Mouse (Mus musculus): Measurements from ENCODE around the gene Tgfbr3l. TPM values are rescaled to one million over a fixed set of nuclear protein-coding genes. Genes with fewer than 3 reads are reported as not detected.

Gene Tgfbr3l
- 2.5 and 2.9 TPM in 2 replicates for polyA plus RNA-seq (2014; fragmentation: Nextera tagmentation; extraction: Ambion mirVana)

- Histone ChIP-seq H3K4me1 (ENCODE audit: control insufficient read depth, insufficient read depth, low read length) (peaks cover 9% of the 10 kb centered on the region), H3K9ac (ENCODE audit: low read depth, low read length) (peak within 1 kb of the TSS; percentile 43; the same call in 1 of the 2 replicates), H3K4me3 (ENCODE audit: low read depth, low read length) (no peak within 1 kb of the TSS), H3K4me2 (peak within 1 kb of the TSS; percentile 53), H3K36me3 (ENCODE audit: control insufficient read depth, insufficient read depth, low read length) (peaks cover 28% of the 10 kb centered on the region), H3K27me3 (ENCODE audit: control insufficient read depth, insufficient read depth, low read length) (peaks cover 3% of the 10 kb centered on the region; the same call in 1 of the 2 replicates), H3K9me3 (replicated peaks; ENCODE audit: control insufficient read depth, low read length) (no peaks in the 10 kb centered on the region), H3K27ac (ENCODE audit: low read depth, low read length) (no peak within 1 kb of the TSS; the same call in 1 of the 2 replicates)
- 83% methylated on average over 15 of the region's 15 CpGs for WGBS (ENCODE audit: insufficient replicate concordance)
- no peak for ATAC-seq (replicated peaks; ENCODE audit: insufficient number of reproducible peaks, low FRiP score, low TSS enrichment)
These were observed at the start of gene Tgfbr3l for GRCm38 (mm10) chr8:4247951-4248540. TSS of gene Tgfbr3l (plus strand) at chr8:4248214.

GRCm38 (mm10) chr8:4201321-4201720 is 46.7 kb upstream of the Tgfbr3l start:
- Histone ChIP-seq H3K4me1 (ENCODE audit: control insufficient read depth, insufficient read depth, low read length) (peaks cover 2% of the 10 kb centered on the region; the same call in 1 of the 2 replicates), H3K4me2 (no peak overlapping the region), H3K36me3 (ENCODE audit: control insufficient read depth, insufficient read depth, low read length) (no peaks in the 10 kb centered on the region), H3K27ac (ENCODE audit: low read depth, low read length) (no peak overlapping the region), H3K9ac (ENCODE audit: low read depth, low read length) (no peak overlapping the region), H3K9me3 (replicated peaks; ENCODE audit: control insufficient read depth, low read length) (no peaks in the 10 kb centered on the region), H3K27me3 (ENCODE audit: control insufficient read depth, insufficient read depth, low read length) (peaks cover 37% of the 10 kb centered on the region), H3K4me3 (ENCODE audit: low read depth, low read length) (no peak overlapping the region)
- 60% methylated on average over 2 of the region's 2 CpGs for WGBS (ENCODE audit: insufficient replicate concordance)
- ATAC-seq (replicated peaks; ENCODE audit: insufficient number of reproducible peaks, low FRiP score, low TSS enrichment), result no peak

- H3K9me3 ChIP-seq (replicated peaks; ENCODE audit: control insufficient read depth, low read length), result no peaks in the 10 kb centered on the region
- no peak overlapping the region for H3K27ac ChIP-seq (ENCODE audit: low read depth, low read length)
- H3K9ac ChIP-seq (ENCODE audit: low read depth, low read length), result peak overlapping the region; percentile 50
- peak overlapping the region; percentile 59 for H3K4me2 ChIP-seq
- WGBS (ENCODE audit: insufficient replicate concordance), result 11% methylated on average over 38 of the region's 38 CpGs
- H3K27me3 ChIP-seq (ENCODE audit: control insufficient read depth, insufficient read depth, low read length), result peaks cover 56% of the 10 kb centered on the region
- no peaks in the 10 kb centered on the region for H3K36me3 ChIP-seq (ENCODE audit: control insufficient read depth, insufficient read depth, low read length)
- ATAC-seq (replicated peaks; ENCODE audit: insufficient number of reproducible peaks, low FRiP score, low TSS enrichment), result no peak
- peaks cover 5% of the 10 kb centered on the region; the same call in 1 of the 2 replicates for H3K4me1 ChIP-seq (ENCODE audit: control insufficient read depth, insufficient read depth, low read length)
- H3K4me3 ChIP-seq (ENCODE audit: low read depth, low read length), result peak overlapping the region; percentile 27
These were observed 42.5 kb upstream of the Tgfbr3l start for GRCm38 (mm10) chr8:4205246-4206123.

- Histone ChIP-seq H3K4me1 (ENCODE audit: control insufficient read depth, insufficient read depth, low read length) (peaks cover 5% of the 10 kb centered on the region; the same call in 1 of the 2 replicates), H3K9me3 (replicated peaks; ENCODE audit: control insufficient read depth, low read length) (no peaks in the 10 kb centered on the region), H3K4me3 (ENCODE audit: low read depth, low read length) (peak overlapping the region; percentile 27), H3K27me3 (ENCODE audit: control insufficient read depth, insufficient read depth, low read length) (peaks cover 59% of the 10 kb centered on the region), H3K36me3 (ENCODE audit: control insufficient read depth, insufficient read depth, low read length) (no peaks in the 10 kb centered on the region), H3K4me2 (peak overlapping the region; percentile 59), H3K9ac (ENCODE audit: low read depth, low read length) (peak overlapping the region; percentile 50; the same call in 1 of the 2 replicates), H3K27ac (ENCODE audit: low read depth, low read length) (no peak overlapping the region)
- no peak; the same call in 1 of the 2 replicates for ATAC-seq (replicated peaks; ENCODE audit: insufficient number of reproducible peaks, low FRiP score, low TSS enrichment)
- WGBS (ENCODE audit: insufficient replicate concordance), result 7% methylated on average over 44 of the region's 44 CpGs
These were observed 41.6 kb upstream of the Tgfbr3l start for GRCm38 (mm10) chr8:4206182-4207015.

- no peak overlapping the region for H3K4me3 ChIP-seq (ENCODE audit: low read depth, low read length)
- peaks cover 59% of the 10 kb centered on the region for H3K27me3 ChIP-seq (ENCODE audit: control insufficient read depth, insufficient read depth, low read length)
- ATAC-seq (replicated peaks; ENCODE audit: insufficient number of reproducible peaks, low FRiP score, low TSS enrichment), result no peak
- no peak overlapping the region for H3K27ac ChIP-seq (ENCODE audit: low read depth, low read length)
- H3K4me2 ChIP-seq, result no peak overlapping the region
- no peak overlapping the region for H3K9ac ChIP-seq (ENCODE audit: low read depth, low read length)
- peaks cover 5% of the 10 kb centered on the region; the same call in 1 of the 2 replicates for H3K4me1 ChIP-seq (ENCODE audit: control insufficient read depth, insufficient read depth, low read length)
- H3K36me3 ChIP-seq (ENCODE audit: control insufficient read depth, insufficient read depth, low read length), result no peaks in the 10 kb centered on the region
- 48% methylated on average over 2 of the region's 2 CpGs for whole genome bisulfite sequencing (ENCODE audit: insufficient replicate concordance)
- no peaks in the 10 kb centered on the region for H3K9me3 ChIP-seq (replicated peaks; ENCODE audit: control insufficient read depth, low read length)
These were observed 41.0 kb upstream of the Tgfbr3l start for GRCm38 (mm10) chr8:4207016-4207350.

- Histone ChIP-seq H3K36me3 (ENCODE audit: control insufficient read depth, insufficient read depth, low read length) (no peaks in the 10 kb centered on the region), H3K4me2 (no peak overlapping the region), H3K9me3 (replicated peaks; ENCODE audit: control insufficient read depth, low read length) (no peaks in the 10 kb centered on the region), H3K27me3 (ENCODE audit: control insufficient read depth, insufficient read depth, low read length) (peaks cover 57% of the 10 kb centered on the region), H3K4me3 (ENCODE audit: low read depth, low read length) (no peak overlapping the region), H3K9ac (ENCODE audit: low read depth, low read length) (no peak overlapping the region), H3K4me1 (ENCODE audit: control insufficient read depth, insufficient read depth, low read length) (peaks cover 9% of the 10 kb centered on the region; the same call in 1 of the 2 replicates), H3K27ac (ENCODE audit: low read depth, low read length) (no peak overlapping the region)
- 83% methylated on average over 6 of the region's 6 CpGs for WGBS (ENCODE audit: insufficient replicate concordance)
- no peak for ATAC-seq (replicated peaks; ENCODE audit: insufficient number of reproducible peaks, low FRiP score, low TSS enrichment)
These were observed 36.9 kb upstream of the Tgfbr3l start for GRCm38 (mm10) chr8:4211097-4211496.

- Histone ChIP-seq H3K9me3 (replicated peaks; ENCODE audit: control insufficient read depth, low read length) (no peaks in the 10 kb centered on the region), H3K36me3 (ENCODE audit: control insufficient read depth, insufficient read depth, low read length) (no peaks in the 10 kb centered on the region), H3K9ac (ENCODE audit: low read depth, low read length) (peak overlapping the region; percentile 10; the same call in 1 of the 2 replicates), H3K4me1 (ENCODE audit: control insufficient read depth, insufficient read depth, low read length) (peaks cover 9% of the 10 kb centered on the region; the same call in 1 of the 2 replicates), H3K27ac (ENCODE audit: low read depth, low read length) (no peak overlapping the region), H3K4me3 (ENCODE audit: low read depth, low read length) (peak overlapping the region; percentile 38), H3K27me3 (ENCODE audit: control insufficient read depth, insufficient read depth, low read length) (peaks cover 62% of the 10 kb centered on the region), H3K4me2 (peak overlapping the region; percentile 78)
- ATAC-seq (replicated peaks; ENCODE audit: insufficient number of reproducible peaks, low FRiP score, low TSS enrichment), result 0 out of 2 replicates have a peak, but pooled peaks have one; percentile 11
- 2% methylated on average over 24 of the region's 25 CpGs for WGBS (ENCODE audit: insufficient replicate concordance)
These were observed 35.2 kb upstream of the Tgfbr3l start for GRCm38 (mm10) chr8:4212809-4213209.
